Mouse (Mus musculus): ENCODE data around the gene Gm3238. TPM values are rescaled to one million over a fixed set of nuclear protein-coding genes. Genes with fewer than 3 reads are reported as not detected.

Gene Gm3238
- polyA plus RNA-seq, 1 experiment: not detected

DNA sequence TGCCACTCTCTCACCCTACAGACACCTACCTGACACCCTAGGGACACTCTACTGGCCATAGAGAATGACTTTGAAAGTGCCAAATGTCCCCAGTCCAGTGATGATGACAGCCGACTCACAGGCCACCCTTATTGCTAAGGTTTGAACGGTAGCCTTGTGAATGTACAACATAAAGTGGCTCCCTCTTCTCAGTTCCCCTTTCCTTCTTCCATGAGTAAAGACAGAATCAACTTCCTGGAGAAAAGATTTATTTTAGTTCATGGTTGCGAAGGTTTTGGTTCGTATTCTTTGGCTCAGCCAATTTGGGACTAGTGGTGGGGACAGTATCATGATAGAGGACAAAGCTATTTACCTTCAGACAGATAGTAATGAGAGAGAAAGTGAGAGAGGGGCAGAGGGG is 32.2 kb downstream of the Gm3238 start:
- peaks cover 24% of the 10 kb centered on the region for H3K27me3 ChIP-seq (ENCODE audit: control insufficient read depth, insufficient read depth, insufficient read length)
- H3K79me2 ChIP-seq (ENCODE audit: control insufficient read depth, insufficient read depth): no peaks in the 10 kb centered on the region
- no peak for TF ChIP-seq CTCF (IDR thresholded peaks at IDR 0.05; ENCODE audit: control insufficient read depth, insufficient read depth, insufficient read length)
- no peak for TF ChIP-seq MYOG (IDR thresholded peaks at IDR 0.05; ENCODE audit: control insufficient read depth, extremely low read depth, insufficient read length)
- no peak for TF ChIP-seq CEBPB (IDR thresholded peaks at IDR 0.05; ENCODE audit: low read depth)
- no peak for TF ChIP-seq USF1 (IDR thresholded peaks at IDR 0.05; ENCODE audit: low read depth)
- no peak for TF ChIP-seq FOSL1 (IDR thresholded peaks at IDR 0.05; ENCODE audit: insufficient read depth, low read length, poor library complexity, severe bottlenecking)
- no peak for TF ChIP-seq MAX (IDR thresholded peaks at IDR 0.05)
- no peak for TF ChIP-seq MYOD1 (IDR thresholded peaks at IDR 0.05; ENCODE audit: control insufficient read depth, insufficient read length, low read depth)
- no peaks in the 10 kb centered on the region for H3K79me3 ChIP-seq (ENCODE audit: low read depth)
- H3K4me3 ChIP-seq (ENCODE audit: insufficient read depth, poor library complexity, severe bottlenecking): no peak overlapping the region
- H3ac ChIP-seq (ENCODE audit: control insufficient read depth, insufficient read length, low read depth): no peak overlapping the region
- no peaks in the 10 kb centered on the region for H3K36me3 ChIP-seq (ENCODE audit: control insufficient read depth, insufficient read depth)

DNA sequence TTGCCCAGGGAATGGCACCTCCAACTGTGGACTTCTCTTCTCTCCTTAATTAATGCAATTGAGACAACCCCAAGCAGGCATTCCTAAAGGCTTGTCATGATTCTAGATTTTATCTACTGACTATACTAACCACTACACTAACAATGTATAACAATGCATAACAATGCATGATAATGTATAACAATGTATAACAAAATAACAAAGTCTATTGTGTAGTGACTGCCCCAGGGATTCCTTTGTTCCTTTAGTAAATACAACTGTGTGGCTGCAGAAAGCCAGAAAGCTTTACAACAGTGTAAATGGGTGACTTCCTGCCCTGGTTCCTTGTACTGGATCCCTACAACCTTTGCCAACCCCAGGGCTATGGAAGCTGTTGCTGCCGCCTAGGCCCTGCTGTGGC is 35.2 kb downstream of the Gm3238 start:
- no peaks in the 10 kb centered on the region for H3K79me3 ChIP-seq (ENCODE audit: low read depth)
- no peak overlapping the region for H3K4me3 ChIP-seq (ENCODE audit: insufficient read depth, poor library complexity, severe bottlenecking)
- H3K79me2 ChIP-seq (ENCODE audit: control insufficient read depth, insufficient read depth): no peaks in the 10 kb centered on the region
- H3ac ChIP-seq (ENCODE audit: control insufficient read depth, insufficient read length, low read depth): no peak overlapping the region
- TF ChIP-seq MYOD1 (IDR thresholded peaks at IDR 0.05; ENCODE audit: control insufficient read depth, insufficient read length, low read depth) (no peak), MYOG (IDR thresholded peaks at IDR 0.05; ENCODE audit: control insufficient read depth, extremely low read depth, insufficient read length) (no peak), CEBPB (IDR thresholded peaks at IDR 0.05; ENCODE audit: low read depth) (no peak), MAX (IDR thresholded peaks at IDR 0.05) (no peak), CTCF (IDR thresholded peaks at IDR 0.05; ENCODE audit: control insufficient read depth, insufficient read depth, insufficient read length) (no peak), FOSL1 (IDR thresholded peaks at IDR 0.05; ENCODE audit: insufficient read depth, low read length, poor library complexity, severe bottlenecking) (no peak)
- H3K27me3 ChIP-seq (ENCODE audit: control insufficient read depth, insufficient read depth, insufficient read length): peaks cover 9% of the 10 kb centered on the region
- H3K36me3 ChIP-seq (ENCODE audit: control insufficient read depth, insufficient read depth): no peaks in the 10 kb centered on the region

DNA sequence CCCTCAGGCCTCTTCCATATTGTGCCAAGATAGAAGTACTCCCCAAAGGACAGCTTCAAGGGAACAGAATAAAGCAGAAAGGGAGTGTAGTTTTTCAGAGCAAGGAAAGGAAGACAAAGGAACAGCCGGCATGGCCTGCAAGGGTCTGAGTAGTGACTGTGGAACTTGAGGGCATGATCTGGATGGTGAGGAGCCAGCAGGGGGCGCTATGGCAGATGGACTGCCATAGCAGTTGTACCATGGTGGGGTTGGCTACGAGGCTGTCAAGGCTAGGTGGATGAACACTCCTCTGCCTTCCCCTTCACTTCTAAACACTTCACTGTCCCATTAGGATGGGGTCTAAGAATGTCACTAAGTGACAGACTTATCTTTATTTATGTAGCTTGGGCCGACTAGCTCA is 41.9 kb downstream of the Gm3238 start:
- H3ac ChIP-seq (ENCODE audit: control insufficient read depth, insufficient read length, low read depth): no peak overlapping the region
- H3K79me2 ChIP-seq (ENCODE audit: control insufficient read depth, insufficient read depth): no peaks in the 10 kb centered on the region
- no peak overlapping the region for H3K4me3 ChIP-seq (ENCODE audit: insufficient read depth, poor library complexity, severe bottlenecking)
- H3K36me3 ChIP-seq (ENCODE audit: control insufficient read depth, insufficient read depth): no peaks in the 10 kb centered on the region
- TF ChIP-seq USF1 (IDR thresholded peaks at IDR 0.05; ENCODE audit: low read depth) (no peak), CEBPB (IDR thresholded peaks at IDR 0.05; ENCODE audit: low read depth) (no peak), CTCF (IDR thresholded peaks at IDR 0.05; ENCODE audit: control insufficient read depth, insufficient read depth, insufficient read length) (no peak), MYOG (IDR thresholded peaks at IDR 0.05; ENCODE audit: control insufficient read depth, extremely low read depth, insufficient read length) (no peak), MYOD1 (IDR thresholded peaks at IDR 0.05; ENCODE audit: control insufficient read depth, insufficient read length, low read depth) (no peak), FOSL1 (IDR thresholded peaks at IDR 0.05; ENCODE audit: insufficient read depth, low read length, poor library complexity, severe bottlenecking) (no peak)
- peaks cover 28% of the 10 kb centered on the region for H3K27me3 ChIP-seq (ENCODE audit: control insufficient read depth, insufficient read depth, insufficient read length)
- H3K79me3 ChIP-seq (ENCODE audit: low read depth): no peaks in the 10 kb centered on the region

DNA sequence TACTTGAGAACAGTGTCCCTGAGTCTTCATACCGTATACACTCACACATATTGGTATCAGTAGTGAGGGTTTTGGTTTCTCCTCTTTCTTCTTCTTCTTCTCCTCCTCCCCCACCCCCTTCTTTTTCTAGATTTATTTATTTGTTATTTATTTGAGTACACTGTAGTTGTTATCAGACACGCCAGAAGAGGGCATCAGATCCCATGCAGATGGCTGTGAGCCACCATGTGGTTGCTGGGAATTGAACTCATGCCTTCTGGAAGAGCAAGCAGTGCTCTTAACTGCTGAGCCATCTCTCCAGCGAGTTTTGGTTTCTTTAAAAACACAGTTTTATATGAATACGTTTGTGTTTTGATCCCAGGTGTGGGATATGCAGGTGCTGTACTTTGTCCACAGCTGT is 42.8 kb downstream of the Gm3238 start:
- H3K27me3 ChIP-seq (ENCODE audit: control insufficient read depth, insufficient read depth, insufficient read length): peaks cover 34% of the 10 kb centered on the region
- TF ChIP-seq FOSL1 (IDR thresholded peaks at IDR 0.05; ENCODE audit: insufficient read depth, low read length, poor library complexity, severe bottlenecking): no peak
- no peak for TF ChIP-seq USF1 (IDR thresholded peaks at IDR 0.05; ENCODE audit: low read depth)
- no peak for TF ChIP-seq CTCF (IDR thresholded peaks at IDR 0.05; ENCODE audit: control insufficient read depth, insufficient read depth, insufficient read length)
- TF ChIP-seq MYOD1 (IDR thresholded peaks at IDR 0.05; ENCODE audit: control insufficient read depth, insufficient read length, low read depth): no peak
- TF ChIP-seq CEBPB (IDR thresholded peaks at IDR 0.05; ENCODE audit: low read depth): no peak
- TF ChIP-seq MAX (IDR thresholded peaks at IDR 0.05): no peak
- no peak for TF ChIP-seq MYOG (IDR thresholded peaks at IDR 0.05; ENCODE audit: control insufficient read depth, extremely low read depth, insufficient read length)
- H3K36me3 ChIP-seq (ENCODE audit: control insufficient read depth, insufficient read depth): no peaks in the 10 kb centered on the region
- no peak overlapping the region for H3ac ChIP-seq (ENCODE audit: control insufficient read depth, insufficient read length, low read depth)
- no peak overlapping the region for H3K4me3 ChIP-seq (ENCODE audit: insufficient read depth, poor library complexity, severe bottlenecking)
- no peaks in the 10 kb centered on the region for H3K79me3 ChIP-seq (ENCODE audit: low read depth)
- no peaks in the 10 kb centered on the region for H3K79me2 ChIP-seq (ENCODE audit: control insufficient read depth, insufficient read depth)

DNA sequence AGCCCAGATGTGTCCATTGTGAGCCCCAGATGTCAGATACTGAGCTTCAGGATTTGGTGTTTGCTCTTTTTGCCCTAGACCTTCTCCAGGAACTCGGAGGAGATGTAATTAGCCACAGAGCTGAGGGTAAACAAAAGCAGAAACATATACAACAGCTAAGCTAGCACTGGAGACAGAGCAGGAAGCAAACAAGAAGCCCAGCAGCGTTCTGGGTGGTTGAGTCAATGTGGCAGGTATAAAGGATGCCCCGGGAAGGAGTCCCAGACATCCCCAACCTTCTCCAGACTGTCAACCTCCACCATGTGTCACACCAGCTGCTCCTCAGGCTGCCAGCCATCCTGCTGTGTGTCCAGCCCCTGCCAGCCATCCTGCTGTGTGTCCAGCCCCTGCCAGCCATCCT is 44.9 kb downstream of the Gm3238 start, which contains the start of gene Gm10100:
Gene Gm10100 (plus strand): TSS at position 301 of the 400 bp plus-strand sequence.
- no peaks in the 10 kb centered on the region for H3K79me2 ChIP-seq (ENCODE audit: control insufficient read depth, insufficient read depth)
- H3K36me3 ChIP-seq (ENCODE audit: control insufficient read depth, insufficient read depth): no peaks in the 10 kb centered on the region
- peaks cover 30% of the 10 kb centered on the region for H3K27me3 ChIP-seq (ENCODE audit: control insufficient read depth, insufficient read depth, insufficient read length)
- no peak within 1 kb of the TSS for H3K4me3 ChIP-seq (ENCODE audit: insufficient read depth, poor library complexity, severe bottlenecking)
- TF ChIP-seq MAX (IDR thresholded peaks at IDR 0.05): no peak
- no peak for TF ChIP-seq FOSL1 (IDR thresholded peaks at IDR 0.05; ENCODE audit: insufficient read depth, low read length, poor library complexity, severe bottlenecking)
- no peak for TF ChIP-seq CTCF (IDR thresholded peaks at IDR 0.05; ENCODE audit: control insufficient read depth, insufficient read depth, insufficient read length)
- no peak for TF ChIP-seq MYOG (IDR thresholded peaks at IDR 0.05; ENCODE audit: control insufficient read depth, extremely low read depth, insufficient read length)
- no peak for TF ChIP-seq MYOD1 (IDR thresholded peaks at IDR 0.05; ENCODE audit: control insufficient read depth, insufficient read length, low read depth)
- TF ChIP-seq CEBPB (IDR thresholded peaks at IDR 0.05; ENCODE audit: low read depth): no peak
- TF ChIP-seq USF1 (IDR thresholded peaks at IDR 0.05; ENCODE audit: low read depth): no peak
- no peak within 1 kb of the TSS for H3ac ChIP-seq (ENCODE audit: control insufficient read depth, insufficient read length, low read depth)
- H3K79me3 ChIP-seq (ENCODE audit: low read depth): no peaks in the 10 kb centered on the region

DNA sequence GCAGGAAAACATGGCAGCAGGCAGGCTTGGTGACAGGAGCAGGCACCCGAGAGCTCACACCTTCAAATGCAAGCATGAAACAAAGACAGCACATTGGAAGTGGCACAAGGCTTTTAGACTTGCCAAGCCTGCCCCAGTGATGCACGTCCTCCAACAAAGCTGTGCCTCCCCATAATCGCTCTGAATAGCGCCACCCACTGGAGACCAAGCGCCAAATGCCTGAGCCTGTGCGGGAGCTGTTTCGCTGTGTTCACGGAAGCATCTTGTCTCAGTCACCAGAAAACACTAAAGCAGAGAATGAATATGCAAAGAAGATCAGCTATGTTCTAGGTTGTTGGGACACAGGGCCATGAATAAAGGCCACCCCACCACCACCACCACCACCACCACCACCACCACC is 46.3 kb downstream of the Gm3238 start:
- Histone ChIP-seq H3K79me3 (ENCODE audit: low read depth) (no peaks in the 10 kb centered on the region), H3ac (ENCODE audit: control insufficient read depth, insufficient read length, low read depth) (no peak overlapping the region), H3K4me3 (ENCODE audit: insufficient read depth, poor library complexity, severe bottlenecking) (no peak overlapping the region), H3K79me2 (ENCODE audit: control insufficient read depth, insufficient read depth) (no peaks in the 10 kb centered on the region), H3K36me3 (ENCODE audit: control insufficient read depth, insufficient read depth) (no peaks in the 10 kb centered on the region), H3K27me3 (ENCODE audit: control insufficient read depth, insufficient read depth, insufficient read length) (peaks cover 28% of the 10 kb centered on the region)
- TF ChIP-seq MYOG (IDR thresholded peaks at IDR 0.05; ENCODE audit: control insufficient read depth, extremely low read depth, insufficient read length) (no peak), FOSL1 (IDR thresholded peaks at IDR 0.05; ENCODE audit: insufficient read depth, low read length, poor library complexity, severe bottlenecking) (no peak), USF1 (IDR thresholded peaks at IDR 0.05; ENCODE audit: low read depth) (no peak), CEBPB (IDR thresholded peaks at IDR 0.05; ENCODE audit: low read depth) (no peak), MYOD1 (IDR thresholded peaks at IDR 0.05; ENCODE audit: control insufficient read depth, insufficient read length, low read depth) (no peak)

All from C2C12 (cell line).